Mouse (Mus musculus) adrenal gland, postnatal 25 days (tissue): ENCODE data around the gene Pigv. TPM values are rescaled to one million over a fixed set of nuclear protein-coding genes. Genes with fewer than 3 reads are reported as not detected.

Experiments
- DNase-seq: peaks from one replicate; pipeline ENCODE4 v3.0.0; 2021; ENCODE audit warnings: mixed read lengths
- total RNA-seq: library from RNA; stranded (reverse); gene quantifications from 2 replicates; pipeline ENCODE4 v1.2.3, GENCODE M21; 2021

The Pigv gene
- total RNA-seq, 1 experiment from 2014 or later: 24.6 TPM

DNA sequence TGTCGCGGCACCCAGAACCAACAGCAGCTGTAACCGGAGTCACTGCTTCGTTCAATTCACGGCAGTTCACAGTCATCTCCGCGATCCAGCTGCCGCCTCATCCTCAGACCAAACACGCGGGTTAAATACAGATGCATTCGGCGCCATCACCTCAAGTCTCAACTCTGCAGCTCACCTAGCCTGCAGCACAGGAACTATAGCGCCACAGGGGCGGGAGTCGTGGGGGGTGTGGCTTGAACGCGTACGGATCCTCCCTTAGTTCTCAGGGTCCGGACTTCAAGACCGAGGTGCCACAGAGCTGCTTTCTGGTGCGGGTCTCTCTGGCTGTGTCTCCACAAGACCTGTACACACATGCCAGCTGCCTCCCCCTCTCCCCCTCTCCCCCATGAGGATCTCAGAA lies 26.8 kb downstream of the Pigv start:
- DNase-seq: no peak

DNA sequence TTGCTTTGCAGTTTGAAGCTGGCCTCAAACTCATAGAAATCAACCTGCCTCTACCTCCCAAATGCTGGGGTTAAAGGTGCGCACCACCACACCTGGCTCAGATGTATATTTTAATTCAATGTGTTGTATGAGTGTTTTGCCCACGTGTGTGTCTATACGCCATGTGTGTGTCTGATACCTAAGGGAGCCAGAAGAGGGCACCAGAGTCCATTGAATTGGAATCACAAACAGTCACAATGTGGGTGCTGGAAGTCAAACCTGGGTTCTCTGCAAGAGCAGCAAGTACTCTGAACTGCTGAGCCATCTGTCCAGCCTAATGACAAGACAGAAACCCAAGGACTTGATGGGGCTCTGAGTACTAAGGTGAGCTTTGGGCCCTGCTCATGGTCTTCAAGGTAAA lies 27.3 kb downstream of the Pigv start:
- no peak for DNase-seq

DNA sequence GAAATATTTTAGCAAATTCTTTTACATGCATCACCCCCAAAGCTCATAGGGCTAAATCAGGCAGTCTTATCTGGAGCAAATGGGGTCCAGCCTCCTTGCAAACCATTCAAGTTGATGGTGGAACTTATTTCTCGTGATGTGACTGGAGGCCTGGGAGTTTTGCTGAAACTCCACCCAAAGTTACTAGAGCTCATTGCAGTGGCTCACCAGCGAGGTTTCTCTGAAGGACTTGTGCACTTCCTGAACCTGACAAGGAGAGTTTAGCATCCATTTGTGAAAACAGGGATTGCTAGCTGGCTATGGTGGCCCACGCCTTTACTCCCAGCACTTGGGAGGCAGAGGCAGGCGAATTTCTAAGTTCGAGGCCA lies 38.4 kb downstream of the Pigv start:
- no peak for DNase-seq

DNA sequence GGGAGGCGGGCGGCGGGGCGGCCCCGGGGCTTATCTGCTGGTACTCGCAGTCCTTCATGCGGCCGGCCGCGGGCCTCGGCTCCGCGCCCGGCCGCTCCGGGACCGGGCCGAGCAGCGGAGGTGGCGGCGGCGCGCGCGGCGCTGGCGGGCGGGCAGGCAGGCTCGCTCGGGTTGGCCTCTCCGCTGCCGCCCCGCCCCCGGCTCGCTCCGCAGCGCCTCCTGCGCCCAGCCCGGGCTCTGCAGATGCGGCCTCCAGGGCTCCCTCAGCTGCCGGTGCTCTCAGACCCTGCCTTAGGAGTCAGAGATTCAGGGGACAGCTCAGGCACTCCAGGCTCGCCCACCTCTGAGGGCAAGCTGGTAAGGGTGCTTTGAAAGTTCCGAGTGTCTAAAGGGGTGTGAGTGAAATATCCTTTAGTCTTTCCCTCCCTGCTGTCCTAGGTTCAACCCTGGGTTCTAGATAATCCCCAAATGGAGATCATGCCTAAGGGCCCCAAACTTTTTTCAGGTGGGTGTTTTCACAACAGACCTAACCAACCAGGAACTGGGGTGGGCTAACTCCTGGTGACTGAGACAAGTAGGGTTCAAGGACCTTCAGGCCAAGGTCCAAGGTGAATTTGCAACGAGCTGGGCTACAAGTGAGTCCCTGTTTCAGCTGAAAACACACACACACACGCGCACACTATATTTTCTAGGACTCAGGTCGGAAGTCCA lies 39.0 kb downstream of the Pigv start:
- peak; percentile 92 for DNase-seq

DNA sequence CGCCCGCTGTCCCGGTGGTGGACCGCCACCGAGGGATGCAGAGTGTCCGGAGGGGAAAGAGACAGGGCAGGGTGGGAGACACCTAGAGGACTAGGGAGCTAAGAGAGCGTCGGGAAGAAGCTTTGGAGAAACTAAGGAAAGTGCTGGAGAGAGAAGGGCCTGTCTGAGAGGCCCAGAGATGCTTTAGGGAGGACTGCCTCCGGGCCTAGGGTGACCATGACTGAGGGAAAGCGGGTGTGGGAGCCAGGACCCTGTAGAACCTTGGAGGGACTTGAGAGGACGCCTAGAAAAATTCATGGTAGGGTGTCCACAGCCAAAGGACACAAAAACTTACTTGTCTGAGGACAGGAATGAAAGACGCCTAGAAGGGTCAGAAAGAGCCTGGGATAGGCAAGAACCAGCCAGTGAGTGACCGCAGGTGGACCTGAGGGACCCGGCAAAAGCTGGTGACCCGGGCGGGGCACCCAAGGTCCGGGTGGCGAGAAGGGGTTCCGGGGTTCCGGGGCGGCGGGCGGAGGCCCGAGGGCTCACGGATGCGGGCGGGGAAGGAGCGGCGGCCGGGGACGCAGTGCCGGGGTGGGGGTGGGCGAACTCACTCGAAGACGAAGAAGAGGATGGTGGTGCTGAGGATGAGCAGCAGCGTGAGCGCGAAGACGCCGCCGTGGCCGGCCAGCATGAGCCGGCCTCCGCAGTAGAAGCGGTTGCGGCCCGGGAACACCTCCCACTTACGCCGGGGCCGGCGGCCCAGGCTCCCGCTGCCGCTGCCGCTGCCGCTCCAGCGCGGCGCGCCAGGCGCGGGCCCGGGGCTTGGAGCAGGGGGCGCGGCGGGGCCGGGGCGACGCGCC lies 39.7 kb downstream of the Pigv start:
- peak; percentile 50 for DNase-seq

DNA sequence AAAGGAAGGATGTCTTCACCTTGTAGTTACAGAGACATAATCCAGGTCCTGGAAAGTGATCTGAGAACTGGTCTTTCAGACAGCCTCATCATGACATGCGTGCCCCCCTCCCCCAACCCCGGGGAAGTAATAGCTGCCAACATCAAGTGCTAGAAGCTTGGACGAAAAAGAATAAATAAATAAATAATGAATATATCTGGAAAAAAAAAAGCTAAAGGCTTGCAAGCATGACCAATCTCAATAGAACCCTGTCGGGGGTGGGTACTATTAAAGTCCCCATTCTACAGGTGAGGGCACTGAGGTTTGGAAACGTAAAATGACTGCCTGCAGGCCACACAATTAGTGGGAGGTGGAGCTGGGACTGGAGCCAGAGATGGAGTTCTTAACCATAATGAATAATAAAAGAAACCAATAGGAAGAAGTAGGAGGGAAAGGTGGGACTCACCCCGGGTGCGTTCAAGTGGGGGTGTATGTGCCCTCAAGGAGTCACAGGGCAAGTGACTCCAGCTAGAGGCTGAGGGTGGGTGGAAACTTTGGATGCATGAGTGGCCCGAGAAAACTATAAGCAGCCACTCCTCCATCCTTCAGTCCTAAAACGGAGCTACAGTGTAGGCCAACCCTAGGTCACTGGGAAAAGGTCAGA lies 40.6 kb downstream of the Pigv start:
- DNase-seq: no peak

DNA sequence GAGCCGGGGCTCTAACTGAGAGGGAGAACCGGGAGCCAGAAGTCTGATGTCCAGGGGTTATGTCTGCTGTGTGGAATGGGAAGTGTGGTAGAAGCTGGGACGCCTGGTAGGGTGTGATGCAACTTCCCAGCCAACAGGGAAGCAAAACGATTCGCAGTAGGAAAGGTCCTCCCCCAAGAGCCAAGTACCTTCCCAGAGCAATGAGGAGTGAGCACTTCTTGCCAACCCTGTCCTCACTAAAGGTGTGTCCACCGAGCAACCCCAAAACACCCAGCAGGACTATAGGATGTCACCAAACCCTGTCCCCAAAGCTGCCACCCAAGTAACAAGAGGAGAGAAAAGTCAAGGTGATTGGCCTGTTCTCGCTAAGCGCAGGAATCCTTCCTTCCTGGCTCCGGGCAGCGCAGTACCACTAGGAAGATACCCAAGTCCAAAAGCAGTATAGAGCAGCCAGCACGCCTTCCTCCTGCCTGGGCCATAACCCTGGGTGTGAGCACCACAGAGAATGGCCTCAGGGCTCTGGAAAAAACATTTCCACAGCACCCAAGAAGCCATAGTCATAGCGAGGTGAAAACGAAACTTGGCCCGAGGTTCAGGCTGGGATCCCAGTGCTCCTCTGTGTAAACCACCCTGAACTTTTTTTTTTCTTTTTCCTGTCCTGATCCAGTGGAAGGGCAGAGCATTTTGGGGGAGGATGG lies 41.2 kb downstream of the Pigv start:
- no peak for DNase-seq

DNA sequence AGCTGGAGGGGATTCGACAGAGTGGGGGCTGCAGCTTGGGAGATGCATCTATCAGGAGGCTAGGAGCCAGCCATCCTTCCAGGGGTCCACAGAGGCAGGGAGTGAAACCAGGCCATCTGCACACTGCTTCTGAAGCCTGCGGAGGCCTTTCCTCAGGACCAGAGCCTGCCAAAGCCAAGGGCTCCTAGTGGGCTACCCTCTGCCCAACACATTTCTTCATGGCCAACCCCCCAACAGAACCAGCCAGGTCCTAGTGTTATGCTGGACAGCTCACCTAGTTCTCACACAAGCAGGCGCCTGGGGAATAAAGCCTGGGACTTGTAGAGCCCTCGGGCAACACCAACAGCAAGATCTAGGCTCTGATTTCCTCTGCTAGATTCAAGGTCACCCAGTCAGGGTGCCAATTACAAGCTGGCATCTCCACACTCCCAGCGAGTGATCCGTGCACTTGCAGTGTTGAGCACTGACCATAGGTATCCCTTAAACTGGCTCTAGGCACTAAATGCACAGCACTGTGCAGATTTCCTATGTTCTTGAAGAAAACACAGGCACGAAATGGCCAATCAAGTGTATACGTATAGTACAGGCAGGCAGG lies 42.0 kb downstream of the Pigv start:
- DNase-seq: no peak

DNA sequence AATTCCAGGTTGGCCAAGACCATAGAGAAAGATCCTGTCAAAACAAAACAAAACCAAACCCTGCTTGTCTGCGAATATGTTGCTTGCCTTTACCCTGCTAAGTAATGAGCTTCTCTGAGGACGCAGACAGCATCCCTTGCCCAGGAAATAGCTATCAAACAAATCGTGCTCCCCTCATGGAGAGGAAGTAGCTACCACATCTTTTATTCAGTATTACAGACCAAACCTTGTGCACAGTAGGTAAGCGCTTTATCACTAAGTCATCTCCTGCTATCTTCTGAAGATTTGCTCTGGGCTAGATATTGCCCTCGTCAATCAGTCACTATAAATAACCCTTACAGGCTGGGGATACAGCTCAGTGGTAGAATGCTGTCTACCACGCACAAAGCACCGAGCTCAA lies 43.3 kb downstream of the Pigv start:
- DNase-seq: no peak

DNA sequence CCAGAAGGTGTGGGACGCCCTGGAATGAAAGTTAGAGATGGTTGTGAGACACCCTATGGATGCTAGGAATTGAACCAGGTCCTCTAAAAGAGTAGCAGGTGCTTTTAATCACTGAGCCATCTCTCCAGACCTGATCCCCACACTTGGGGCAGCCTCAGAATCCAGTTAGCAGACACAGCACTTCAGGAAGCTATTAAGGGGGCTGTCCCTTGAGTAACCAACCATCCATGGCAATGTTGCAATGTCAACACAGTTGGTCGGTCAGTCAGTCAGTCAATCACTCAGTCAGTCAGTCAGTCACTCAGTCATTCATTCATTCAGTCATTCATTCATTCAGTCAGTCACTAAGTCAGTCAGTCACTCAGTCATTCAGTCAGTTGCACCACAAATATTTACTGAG lies 43.9 kb downstream of the Pigv start:
- DNase-seq: no peak

DNA sequence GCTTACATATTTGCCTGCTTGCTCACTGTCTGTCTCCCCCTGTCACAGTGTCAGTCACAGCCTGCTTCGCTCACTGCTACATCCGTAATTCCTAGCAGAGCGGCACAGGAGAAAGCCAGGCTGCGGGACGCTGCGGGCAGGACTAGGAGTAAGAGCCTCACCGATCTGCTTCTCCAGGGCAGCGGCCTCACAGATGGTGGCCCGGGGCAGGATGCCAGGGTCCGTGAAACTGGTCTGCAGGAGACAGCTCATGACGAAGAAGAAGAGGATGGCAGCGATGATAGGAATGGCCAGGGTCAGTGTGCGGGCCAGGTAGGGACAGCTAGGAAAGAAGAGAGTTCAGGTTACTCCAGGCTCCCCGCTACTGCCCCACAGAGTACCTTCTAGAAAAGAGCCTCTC lies 45.4 kb downstream of the Pigv start:
- DNase-seq: no peak

DNA sequence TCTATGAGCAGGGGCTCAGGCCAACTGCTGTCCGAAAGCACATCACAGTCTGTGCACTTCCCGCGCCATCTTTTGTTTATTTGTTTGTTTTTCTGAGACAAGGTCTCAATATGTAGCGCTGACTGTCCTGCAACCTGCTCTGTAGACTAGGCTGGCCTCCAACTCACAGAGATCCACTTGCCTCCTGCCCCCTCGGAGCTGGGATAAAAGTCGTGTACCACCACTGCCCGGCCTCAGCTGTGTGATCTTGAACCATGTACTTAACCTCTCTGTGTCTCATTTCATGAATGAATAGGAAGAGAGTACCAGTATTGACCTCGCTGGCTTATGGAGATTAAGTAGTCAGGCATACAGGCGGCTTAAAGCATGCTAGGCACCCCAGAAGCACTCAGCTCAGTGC lies 45.8 kb downstream of the Pigv start:
- no peak for DNase-seq

DNA sequence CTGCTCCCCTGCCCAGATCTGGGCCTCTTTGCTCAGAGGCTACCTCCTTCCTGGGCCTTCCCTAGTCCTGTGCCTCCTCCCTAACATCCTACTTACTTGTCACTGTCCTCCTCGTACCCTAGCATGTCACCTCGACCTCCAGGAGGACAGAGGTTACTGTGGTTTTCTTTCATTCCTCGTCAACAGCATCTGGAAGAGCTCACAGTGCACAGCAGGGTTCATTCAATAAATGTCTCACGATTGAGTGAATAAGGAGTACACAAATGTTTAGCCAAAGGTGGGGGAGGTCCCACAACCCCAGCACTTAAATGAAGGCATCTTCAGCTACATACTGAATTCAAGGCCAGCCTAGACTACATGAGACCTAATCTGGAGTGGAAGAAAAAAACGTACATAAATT lies 46.2 kb downstream of the Pigv start:
- no peak for DNase-seq

DNA sequence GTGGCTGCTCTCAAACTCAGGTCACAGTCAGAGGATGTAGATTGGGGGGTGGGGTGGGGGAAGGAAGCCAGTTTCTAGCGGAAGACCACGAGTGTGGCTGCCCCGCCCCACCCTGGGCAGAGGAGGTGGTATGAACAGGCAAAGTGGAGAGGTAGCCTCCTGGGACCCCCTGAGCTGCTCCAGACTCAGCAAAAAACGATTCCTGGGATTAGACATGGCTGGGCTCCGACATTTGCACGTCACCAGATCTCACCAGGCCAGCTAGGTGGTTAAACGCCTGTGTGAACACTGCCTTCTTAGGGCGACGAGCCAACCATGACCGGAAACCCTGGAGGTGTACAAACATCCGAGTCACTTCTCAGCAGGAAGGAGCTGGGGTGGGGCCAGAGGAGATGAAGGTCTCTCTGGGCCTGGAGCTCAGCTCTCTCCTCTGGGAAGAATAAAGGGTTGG lies 46.8 kb downstream of the Pigv start:
- DNase-seq: peak; percentile 45

DNA sequence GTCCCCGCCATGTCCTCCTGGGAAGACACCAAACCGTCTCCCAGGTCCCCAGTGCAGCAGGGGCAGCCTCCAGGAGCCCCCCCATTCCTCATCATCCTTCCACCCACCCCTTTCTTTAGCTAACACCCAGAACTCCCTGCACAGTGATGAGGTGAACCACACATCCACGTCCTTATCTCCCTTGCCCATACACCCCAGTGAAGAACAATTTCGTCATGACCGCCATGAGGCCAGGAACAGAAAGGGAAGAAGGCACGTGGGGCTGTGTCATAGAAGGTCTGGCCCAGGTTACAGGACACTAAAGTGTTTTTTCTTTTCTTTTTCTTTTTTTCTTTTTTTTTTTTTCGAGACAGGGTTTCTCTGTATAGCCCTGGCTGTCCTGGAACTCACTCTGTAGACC lies 47.6 kb downstream of the Pigv start:
- no peak for DNase-seq

DNA sequence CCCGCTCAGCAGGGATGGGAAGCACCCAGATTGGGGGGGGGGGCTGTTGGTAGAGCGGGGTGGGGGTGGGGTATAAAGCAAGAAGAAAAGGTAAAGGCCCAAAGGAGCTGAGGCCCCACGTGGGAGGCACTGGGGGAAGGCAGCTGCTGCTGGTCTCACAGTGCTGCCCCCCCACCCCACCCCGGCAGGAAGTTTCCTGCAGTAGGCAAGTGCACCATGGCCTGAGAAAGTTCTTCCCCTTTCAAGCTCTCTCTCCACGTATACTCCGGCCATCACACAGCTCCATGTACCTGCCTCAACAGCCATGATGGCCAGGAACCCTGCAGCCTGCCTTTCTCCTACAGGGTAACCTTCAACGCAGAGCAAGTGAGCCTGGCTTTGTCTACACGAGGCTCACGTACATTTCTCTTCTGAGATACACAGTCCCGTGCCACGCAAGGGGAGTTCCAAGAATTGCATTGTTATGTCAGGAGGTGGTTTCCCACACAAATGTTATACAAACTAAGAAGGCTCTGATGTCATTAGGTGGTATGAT lies 50.2 kb downstream of the Pigv start:
- no peak for DNase-seq

DNA sequence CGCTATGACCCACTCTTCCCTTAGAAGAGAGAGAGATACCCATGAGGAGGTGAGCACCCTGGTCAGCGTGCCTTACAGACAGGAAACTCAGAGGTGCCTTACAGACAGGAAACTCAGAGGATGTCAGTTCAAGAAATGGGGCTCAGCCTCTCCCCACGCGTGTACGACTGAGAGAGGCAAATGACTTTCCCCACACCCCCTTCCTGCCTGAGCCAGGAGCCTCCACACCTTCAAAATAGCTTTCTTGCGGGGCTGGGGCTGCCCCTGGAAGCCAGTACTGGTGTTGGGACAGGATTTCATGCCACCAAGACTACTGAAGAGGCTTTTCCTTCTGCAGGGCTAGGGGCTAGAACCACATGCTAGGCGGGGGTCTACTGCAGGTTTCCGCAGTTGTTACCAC lies 51.8 kb downstream of the Pigv start:
- no peak for DNase-seq

DNA sequence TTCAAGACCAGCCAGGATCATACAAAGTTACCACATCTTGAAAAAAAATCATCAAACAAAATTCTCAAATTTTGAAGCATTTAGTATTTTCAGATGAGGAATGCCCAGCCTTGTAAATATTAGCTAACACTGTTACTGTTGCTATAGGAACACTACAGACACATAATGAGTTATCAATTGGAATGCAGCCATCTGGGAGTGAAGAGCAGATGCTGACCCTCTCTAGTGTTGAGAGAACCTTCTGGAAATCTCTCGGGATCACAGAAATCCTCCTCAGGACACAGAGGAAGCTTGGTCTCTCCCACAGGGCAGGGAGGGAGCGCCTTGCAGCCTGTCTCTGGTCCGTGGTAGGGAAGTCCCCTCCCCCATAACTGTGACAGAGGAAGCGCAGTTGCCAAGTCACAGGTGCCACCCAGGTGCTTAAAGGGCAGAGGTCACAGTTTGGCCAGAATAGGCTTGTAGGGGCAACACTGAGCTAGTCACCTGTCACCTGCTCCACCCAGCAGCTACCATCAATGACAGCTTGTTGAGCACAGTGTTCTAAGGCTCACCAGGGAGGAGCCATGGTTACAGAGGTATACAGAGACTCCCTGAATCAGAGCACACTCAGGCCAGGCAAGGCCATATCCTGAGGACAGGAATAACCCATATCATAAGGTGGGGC lies 52.8 kb downstream of the Pigv start:
- DNase-seq: no peak

DNA sequence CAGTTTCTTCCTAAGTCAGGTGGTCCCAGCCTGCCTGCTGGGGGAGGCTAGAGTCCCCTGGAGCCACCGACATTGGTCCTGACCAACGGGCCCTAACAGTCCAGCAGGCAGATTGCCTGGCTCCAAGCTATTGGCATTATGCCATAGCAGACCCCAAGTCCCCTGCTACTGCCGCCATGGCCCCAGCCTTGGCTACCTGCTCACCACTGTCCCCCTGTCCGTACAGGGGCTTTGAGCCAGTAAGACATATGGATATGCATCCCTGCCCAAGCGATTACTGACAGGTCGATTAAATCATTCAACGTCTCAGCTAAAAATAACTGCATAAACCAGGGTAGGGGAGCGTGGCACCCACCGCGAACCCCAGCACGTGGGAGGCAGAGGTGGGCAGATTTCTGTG lies 54.5 kb downstream of the Pigv start:
- no peak for DNase-seq

DNA sequence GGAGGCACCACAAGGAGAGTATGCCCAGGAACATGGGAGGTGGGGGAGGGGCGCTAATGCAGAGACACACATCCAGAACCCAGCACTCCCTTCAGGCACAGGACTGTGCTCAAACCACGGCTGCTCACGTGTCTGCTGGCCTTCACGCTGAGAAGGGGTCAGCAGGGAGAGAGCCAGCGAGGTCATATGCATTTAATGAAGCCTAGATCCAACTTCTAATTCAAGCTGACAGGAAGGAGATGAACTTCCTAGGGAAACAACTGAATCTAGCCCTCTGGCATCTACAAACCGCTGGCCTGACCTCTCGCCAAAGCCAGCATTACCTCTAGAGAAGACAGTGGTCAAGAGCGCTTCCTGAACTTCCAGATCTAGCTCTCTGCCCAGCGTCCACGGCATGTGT lies 57.0 kb downstream of the Pigv start:
- DNase-seq: no peak

DNA sequence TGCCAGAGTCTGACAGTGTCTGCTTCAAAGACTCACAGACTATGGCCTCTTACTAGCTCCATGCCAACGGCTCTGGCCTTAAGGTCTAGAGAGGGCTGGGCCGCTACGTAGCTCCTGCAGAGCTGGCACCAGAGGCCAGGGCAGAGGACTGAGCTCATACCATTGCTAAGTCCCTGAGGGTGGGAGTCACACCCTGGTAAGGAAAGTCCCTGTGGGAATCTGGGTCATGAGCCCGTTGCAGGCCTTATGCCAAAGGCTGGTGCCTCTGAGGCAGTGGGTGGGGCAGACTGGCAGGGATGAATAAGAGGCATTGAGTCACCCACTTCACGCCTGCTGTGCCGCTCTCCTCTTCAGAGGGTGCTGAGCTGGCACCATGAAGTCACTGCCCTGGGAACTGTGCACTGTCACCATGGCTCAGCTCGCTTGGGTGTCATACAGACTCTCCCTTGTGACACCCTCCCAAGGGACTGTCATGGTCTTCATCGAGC lies 58.1 kb downstream of the Pigv start:
- DNase-seq: peak; percentile 75
